Mouse (Mus musculus) stomach, postnatal 0 days (tissue): ENCODE measurements around the gene Sh3bgr.
A peak's percentile ranks its signal among the peaks of the same experiment; 100 is the strongest.

Experiments used
- CTCF ChIP-seq: IDR thresholded peaks from 2 replicates; pipeline ENCODE4 v1.5.1; 2016; ENCODE audit warnings: antibody characterized with exemption, low read depth, mild to moderate bottlenecking, moderate library complexity
- EP300 ChIP-seq: optimal IDR thresholded peaks from 2 replicates; pipeline ENCODE3; 2016; ENCODE audit warnings: antibody characterized with exemption

DNA sequence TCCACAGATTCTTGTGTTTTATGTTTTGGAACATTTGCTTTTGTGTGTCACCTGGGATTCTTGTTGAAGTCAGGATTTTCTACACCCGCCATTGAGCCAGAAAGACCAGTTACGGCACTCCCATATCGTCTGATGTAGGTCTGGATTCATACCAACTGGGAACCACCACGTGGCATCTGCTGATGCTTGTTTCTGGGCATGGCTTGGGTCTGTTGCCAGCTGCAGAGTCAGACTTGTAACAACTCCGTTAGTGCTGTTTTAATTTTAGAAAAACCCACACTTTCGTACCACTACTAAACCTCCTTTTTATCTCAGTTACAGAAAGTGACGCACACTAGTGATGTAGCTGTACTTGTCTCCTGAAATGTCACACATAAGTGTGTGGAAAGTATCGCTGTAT lies 44.2 kb upstream of the Sh3bgr start:
- TF ChIP-seq CTCF, result no peak
- TF ChIP-seq EP300, result peak; percentile 37
